Mouse (Mus musculus): Measurements from ENCODE around the gene Mesd. TPM values are rescaled to one million over a fixed set of nuclear protein-coding genes. Genes with fewer than 3 reads are reported as not detected.

The Mesd gene
- polyA plus RNA-seq, 2 experiments = 39.8 to 79.5 TPM

DNA sequence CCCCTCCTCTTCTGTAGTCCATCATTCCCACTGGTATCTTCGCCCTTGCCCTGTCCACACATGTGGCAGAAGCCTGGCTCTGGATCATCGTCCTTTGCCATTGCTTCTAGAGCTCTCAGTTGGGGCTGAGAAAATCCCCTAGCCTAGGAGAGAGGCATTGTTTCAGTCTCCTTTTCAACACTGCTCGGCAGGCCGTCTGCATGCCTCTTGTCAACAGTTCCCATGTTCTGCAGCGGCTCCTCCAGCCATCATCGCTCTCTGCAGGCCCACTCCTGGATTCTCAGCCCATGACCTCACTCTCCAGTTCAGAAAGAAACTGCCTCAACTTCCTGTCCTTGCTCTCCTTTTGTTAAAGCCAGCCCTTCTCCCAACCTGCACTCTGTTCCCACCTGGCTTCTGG is 65.4 kb downstream of the Mesd start:
- H3K36me3 ChIP-seq (ENCODE audit: control insufficient read depth, insufficient read depth, low read length) = no peaks in the 10 kb centered on the region
- no peak overlapping the region for H3K27ac ChIP-seq (replicated peaks; ENCODE audit: low read depth, low read length)
- no peak for TF ChIP-seq POLR2A (IDR thresholded peaks at IDR 0.05; ENCODE audit: borderline replicate concordance, extremely low read depth, insufficient read depth, insufficient read length)
- no peaks in the 10 kb centered on the region for H3K27me3 ChIP-seq (ENCODE audit: control insufficient read depth, insufficient read depth, low read length)
- ATAC-seq (ENCODE audit: low FRiP score, low read depth) = no peak
- no peak overlapping the region for H3K4me3 ChIP-seq (replicated peaks; ENCODE audit: low read length)
- no peak for DNase-seq (ENCODE audit: low spot score)
- no peaks in the 10 kb centered on the region for H3K4me1 ChIP-seq (ENCODE audit: control insufficient read depth, insufficient read depth, low read length)
- no peak overlapping the region for H3K4me2 ChIP-seq (replicated peaks; ENCODE audit: low read depth, low read length, severe bottlenecking)
- no peaks in the 10 kb centered on the region for H3K9me3 ChIP-seq (ENCODE audit: control insufficient read depth, low read length)
- H3K9ac ChIP-seq (ENCODE audit: low read depth, low read length, severe bottlenecking) = no peak overlapping the region
- WGBS = 88% methylated on average over 6 of the region's 6 CpGs

Other genes starting within 250 kb of the Mesd start
- gene Il16, start 138.7 kb upstream of the Mesd start, polyA plus RNA-seq (2012; rRNA removed) = 6.6 and 6.8 TPM in 2 replicates
- gene Il16, start 138.7 kb upstream of the Mesd start, polyA plus RNA-seq (2014; fragmentation: Nextera tagmentation; extraction: Ambion mirVana) = 5.8 and 7.6 TPM in 2 replicates
- gene Cfap161, start 89.6 kb upstream of the Mesd start, polyA plus RNA-seq (2012; rRNA removed) = 0.54 and 0.82 TPM in 2 replicates
- gene Cfap161, start 89.6 kb upstream of the Mesd start, polyA plus RNA-seq (2014; fragmentation: Nextera tagmentation; extraction: Ambion mirVana) = 0.28 and 0.29 TPM in 2 replicates
- gene Tlnrd1, start 161 bp upstream of the Mesd start, polyA plus RNA-seq (2012; rRNA removed) = 32.7 and 42.5 TPM in 2 replicates
- gene Tlnrd1, start 161 bp upstream of the Mesd start, polyA plus RNA-seq (2014; fragmentation: Nextera tagmentation; extraction: Ambion mirVana) = 17.6 and 18.8 TPM in 2 replicates
- 0.83 and 0.93 TPM in 2 replicates for gene Cemip, start 202.0 kb downstream of the Mesd start, polyA plus RNA-seq (2012; rRNA removed)
- 0.23 and 0.59 TPM in 2 replicates for gene Cemip, start 202.0 kb downstream of the Mesd start, polyA plus RNA-seq (2014; fragmentation: Nextera tagmentation; extraction: Ambion mirVana)